Mouse (Mus musculus) hindbrain, embryonic 13.5 days (tissue): ENCODE measurements at regions not wholly inside any gene's neighbourhood (a gene's known extent, or its start where the extent isn't known, plus 50 kb on each side); places are given as distances from the start of the nearest gene placed in this dataset.

Experiments
- ATAC-seq: fragments of 200-750 bp; cut with Nextera tagmentation; 2 replicates; pipeline ENCODE4 v1.8.0; 2017; ENCODE audit warnings: moderate TSS enrichment; ENCODE audit not compliant: low FRiP score
- H3K27ac ChIP-seq: fragments of 300-500 bp; sonication (generic); 2 replicates; pipeline ENCODE4 v1.5.1; 2015; ENCODE audit warnings: inconsistent platforms, mild to moderate bottlenecking, moderate library complexity
- H3K27me3 ChIP-seq: fragments of 300-500 bp; sonication (generic); 2 replicates; pipeline ENCODE4 v1.6.1; 2015; ENCODE audit warnings: mild to moderate bottlenecking, inconsistent platforms
- H3K36me3 ChIP-seq: fragments of 300-500 bp; sonication (generic); 2 replicates; pipeline ENCODE4 v1.6.1; 2015; ENCODE audit warnings: mild to moderate bottlenecking, inconsistent platforms
- H3K4me1 ChIP-seq: fragments of 300-500 bp; sonication (generic); replicated peaks from 2 replicates; pipeline ENCODE4 v1.6.1; 2015; ENCODE audit warnings: inconsistent platforms
- H3K4me2 ChIP-seq: fragments of 300-500 bp; sonication (generic); 2 replicates; pipeline ENCODE4 v1.6.1; 2015; ENCODE audit warnings: inconsistent platforms, mild to moderate bottlenecking, moderate library complexity
- H3K4me3 ChIP-seq: fragments of 300-500 bp; sonication (generic); 2 replicates; pipeline ENCODE4 v1.5.1; 2015; ENCODE audit warnings: mild to moderate bottlenecking, inconsistent platforms
- H3K9ac ChIP-seq: fragments of 300-500 bp; sonication (generic); 2 replicates; pipeline ENCODE4 v1.6.1; 2015; ENCODE audit warnings: mild to moderate bottlenecking, inconsistent platforms
- H3K9me3 ChIP-seq: fragments of 300-500 bp; sonication (generic); 2 replicates; pipeline ENCODE4 v1.6.1; 2016; ENCODE audit warnings: inconsistent platforms
- WGBS: fragments of 180-500 bp; shearing (Covaris S2); methylation state at CpG from one replicate; pipeline ENCODE4 v1.1.7; 2015; 5-methylcytosine and 5-hydroxymethylcytosine counted together

GRCm38 (mm10) chr15:28560035-28560434, 356.5 kb downstream of the Dnah5 start:
- Histone ChIP-seq H3K9me3 (no peaks in the 10 kb centered on the region), H3K4me1 (no peaks in the 10 kb centered on the region), H3K4me2 (no peak overlapping the region), H3K9ac (no peak overlapping the region), H3K27me3 (no peaks in the 10 kb centered on the region), H3K27ac (no peak overlapping the region), H3K36me3 (no peaks in the 10 kb centered on the region), H3K4me3 (no peak overlapping the region)
- ATAC-seq, result no peak
- WGBS, result 88% methylated on average over 1 of the region's 1 CpGs

- no peak for ATAC-seq
- no peaks in the 10 kb centered on the region for H3K9me3 ChIP-seq
- H3K27ac ChIP-seq, result no peak overlapping the region
Observed at GRCm38 (mm10) chr15:28595294-28595693, 391.7 kb downstream of the Dnah5 start.

GRCm38 (mm10) chr15:28595725-28596124, 392.2 kb downstream of the Dnah5 start:
- no peak overlapping the region for H3K27ac ChIP-seq
- H3K9me3 ChIP-seq, result no peaks in the 10 kb centered on the region
- 67% methylated on average over 4 of the region's 4 CpGs for WGBS
- no peak overlapping the region for H3K4me3 ChIP-seq
- H3K9ac ChIP-seq, result no peak overlapping the region
- H3K36me3 ChIP-seq, result no peaks in the 10 kb centered on the region
- H3K4me1 ChIP-seq, result no peaks in the 10 kb centered on the region
- ATAC-seq, result no peak
- no peak overlapping the region for H3K4me2 ChIP-seq
- H3K27me3 ChIP-seq, result no peaks in the 10 kb centered on the region

More at GRCm38 (mm10) chr15:28595294-28595693, 391.7 kb downstream of the Dnah5 start:
- H3K27me3 ChIP-seq, result no peaks in the 10 kb centered on the region
- H3K36me3 ChIP-seq, result no peaks in the 10 kb centered on the region
- no peaks in the 10 kb centered on the region for H3K4me1 ChIP-seq
- H3K9ac ChIP-seq, result no peak overlapping the region
- no peak overlapping the region for H3K4me2 ChIP-seq
- H3K4me3 ChIP-seq, result no peak overlapping the region

GRCm38 (mm10) chr15:28600132-28600531, 396.6 kb downstream of the Dnah5 start:
- 66% methylated on average over 5 of the region's 5 CpGs for WGBS

GRCm38 (mm10) chr15:28615662-28616061, 412.1 kb downstream of the Dnah5 start:
- 74% methylated on average over 3 of the region's 3 CpGs for whole genome bisulfite sequencing
- no peak for ATAC-seq
- H3K4me2 ChIP-seq, result no peak overlapping the region
- no peak overlapping the region for H3K27ac ChIP-seq
- no peaks in the 10 kb centered on the region for H3K27me3 ChIP-seq
- no peak overlapping the region for H3K9ac ChIP-seq
- H3K4me3 ChIP-seq, result no peak overlapping the region
- no peaks in the 10 kb centered on the region for H3K4me1 ChIP-seq
- H3K9me3 ChIP-seq, result no peaks in the 10 kb centered on the region
- H3K36me3 ChIP-seq, result no peaks in the 10 kb centered on the region

More at GRCm38 (mm10) chr15:28600132-28600531, 396.6 kb downstream of the Dnah5 start:
- Histone ChIP-seq H3K36me3 (no peaks in the 10 kb centered on the region), H3K27ac (no peak overlapping the region), H3K9me3 (no peaks in the 10 kb centered on the region), H3K4me2 (no peak overlapping the region), H3K4me3 (no peak overlapping the region), H3K4me1 (no peaks in the 10 kb centered on the region), H3K9ac (no peak overlapping the region), H3K27me3 (no peaks in the 10 kb centered on the region)
- no peak for ATAC-seq

GRCm38 (mm10) chr15:28640349-28640748, 436.8 kb downstream of the Dnah5 start:
- Histone ChIP-seq H3K9me3 (no peaks in the 10 kb centered on the region), H3K4me1 (no peaks in the 10 kb centered on the region), H3K36me3 (no peaks in the 10 kb centered on the region), H3K4me2 (no peak overlapping the region), H3K27ac (no peak overlapping the region), H3K4me3 (no peak overlapping the region), H3K9ac (no peak overlapping the region), H3K27me3 (no peaks in the 10 kb centered on the region)
- no peak for ATAC-seq
- 43% methylated on average over 3 of the region's 3 CpGs for WGBS

GRCm38 (mm10) chr15:28645122-28645521, 441.6 kb downstream of the Dnah5 start:
- H3K27me3 ChIP-seq, result no peaks in the 10 kb centered on the region
- no peaks in the 10 kb centered on the region for H3K4me1 ChIP-seq
- H3K4me3 ChIP-seq, result no peak overlapping the region
- no peaks in the 10 kb centered on the region for H3K9me3 ChIP-seq
- no peak overlapping the region for H3K27ac ChIP-seq
- ATAC-seq, result no peak
- no peaks in the 10 kb centered on the region for H3K36me3 ChIP-seq
- 17% methylated on average over 1 of the region's 1 CpGs for WGBS
- no peak overlapping the region for H3K9ac ChIP-seq
- no peak overlapping the region for H3K4me2 ChIP-seq

GRCm38 (mm10) chr15:28653996-28654395, 450.4 kb downstream of the Dnah5 start:
- 69% methylated on average over 3 of the region's 3 CpGs for WGBS
- no peak for ATAC-seq

GRCm38 (mm10) chr15:28663847-28664602, 460.5 kb downstream of the Dnah5 start:
- Histone ChIP-seq H3K27ac (no peak overlapping the region), H3K4me3 (no peak overlapping the region), H3K4me1 (no peaks in the 10 kb centered on the region), H3K36me3 (no peaks in the 10 kb centered on the region), H3K9ac (no peak overlapping the region), H3K27me3 (no peaks in the 10 kb centered on the region), H3K9me3 (no peaks in the 10 kb centered on the region), H3K4me2 (no peak overlapping the region)
- peak; percentile 24; the same call in 1 of the 2 replicates for ATAC-seq
- 91% methylated on average over 6 of the region's 6 CpGs for WGBS

More at GRCm38 (mm10) chr15:28653996-28654395, 450.4 kb downstream of the Dnah5 start:
- H3K9ac ChIP-seq, result no peak overlapping the region
- H3K27me3 ChIP-seq, result no peaks in the 10 kb centered on the region
- no peak overlapping the region for H3K27ac ChIP-seq
- H3K9me3 ChIP-seq, result no peaks in the 10 kb centered on the region
- no peak overlapping the region for H3K4me2 ChIP-seq
- no peaks in the 10 kb centered on the region for H3K4me1 ChIP-seq
- no peaks in the 10 kb centered on the region for H3K36me3 ChIP-seq
- no peak overlapping the region for H3K4me3 ChIP-seq
